Mouse (Mus musculus): ENCODE results near the gene Oasl2.
"Not testable (repeated sequence)": the region's sequence is repeated elsewhere in the genome, so short reads cannot be mapped to it uniquely, and the experiment has no call there.

Oasl2 gene

DNA sequence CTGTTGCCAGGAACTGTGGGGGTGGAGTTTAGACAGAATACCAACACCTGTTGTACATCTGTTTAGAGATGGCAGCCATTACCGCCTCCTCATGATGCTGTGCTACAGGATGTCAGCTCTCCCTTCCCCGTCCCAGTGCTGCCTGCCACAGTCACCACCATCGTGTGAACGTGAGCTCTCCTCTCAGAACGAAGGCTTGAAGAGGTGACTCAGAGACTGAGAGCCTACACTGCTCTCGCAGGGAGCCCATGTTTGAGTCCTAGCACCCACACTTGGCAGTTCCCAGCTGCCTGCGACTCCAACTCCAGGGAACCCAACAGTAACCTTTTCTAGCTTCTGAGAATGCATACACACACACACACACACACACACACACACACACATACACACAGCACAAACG, 18.1 kb downstream of the Oasl2 start:
- CTCF ChIA-PET = no interaction called here

DNA sequence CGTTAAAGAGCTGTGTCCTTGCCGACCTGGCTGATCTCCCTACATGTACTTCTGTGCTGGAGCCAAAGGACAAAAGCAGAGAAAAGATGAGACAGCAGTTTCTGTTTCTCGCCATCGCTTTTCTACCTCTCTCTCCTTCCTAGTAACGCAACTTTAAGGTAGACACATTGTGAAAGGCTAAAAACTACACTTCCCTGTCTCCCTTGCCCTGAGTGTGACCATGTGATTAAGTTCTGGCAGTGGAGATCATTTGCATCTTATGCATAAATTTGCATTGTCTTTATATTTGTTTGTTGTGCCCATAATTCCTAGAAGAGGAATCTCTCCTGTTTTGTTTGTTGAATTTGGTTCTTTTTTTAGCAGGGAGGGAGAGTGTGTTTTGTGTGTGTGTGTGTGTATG, 19.1 kb downstream of the Oasl2 start:
- CTCF ChIA-PET = no interaction called here

DNA sequence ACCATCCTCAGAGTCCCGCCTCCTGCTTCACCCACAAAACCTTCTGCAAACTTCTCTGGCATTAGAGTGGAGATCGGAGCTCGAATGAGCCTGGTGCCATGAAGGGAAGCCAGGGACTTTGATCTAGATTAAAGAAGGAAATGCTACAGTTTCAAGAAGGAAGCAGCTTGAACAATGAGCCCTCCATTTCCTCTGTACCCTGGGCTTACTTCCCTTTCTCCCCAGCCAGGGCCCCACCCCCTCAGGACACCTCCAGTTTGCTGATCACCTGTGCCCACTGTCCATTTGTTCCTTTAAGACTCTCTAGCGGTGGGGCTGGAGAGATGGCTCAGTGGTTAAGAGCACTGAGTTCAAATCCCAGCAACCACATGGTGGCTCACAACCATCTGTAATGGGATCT, 20.0 kb downstream of the Oasl2 start:
- CTCF ChIA-PET = no interaction called here

DNA sequence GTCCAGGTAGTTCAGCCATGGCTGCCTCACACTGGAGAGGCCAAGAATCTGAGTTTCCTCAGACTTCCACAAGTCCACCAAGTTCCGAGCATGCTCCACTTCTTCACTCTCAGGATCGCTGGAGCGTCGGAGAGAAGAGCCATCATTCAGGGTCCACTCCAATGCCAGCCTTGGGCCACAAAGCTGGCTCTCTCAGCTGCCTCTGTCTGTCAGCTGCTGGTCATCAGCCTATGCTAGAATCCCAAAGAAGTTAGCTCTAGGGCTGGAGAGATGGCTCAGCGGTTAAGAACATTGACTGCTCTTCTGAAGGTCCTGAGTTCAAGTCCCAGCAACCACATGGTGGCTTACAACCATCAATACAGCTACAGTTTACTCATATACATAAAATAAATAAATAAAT, 20.6 kb downstream of the Oasl2 start:
- CTCF ChIA-PET = not testable (repeated sequence)

DNA sequence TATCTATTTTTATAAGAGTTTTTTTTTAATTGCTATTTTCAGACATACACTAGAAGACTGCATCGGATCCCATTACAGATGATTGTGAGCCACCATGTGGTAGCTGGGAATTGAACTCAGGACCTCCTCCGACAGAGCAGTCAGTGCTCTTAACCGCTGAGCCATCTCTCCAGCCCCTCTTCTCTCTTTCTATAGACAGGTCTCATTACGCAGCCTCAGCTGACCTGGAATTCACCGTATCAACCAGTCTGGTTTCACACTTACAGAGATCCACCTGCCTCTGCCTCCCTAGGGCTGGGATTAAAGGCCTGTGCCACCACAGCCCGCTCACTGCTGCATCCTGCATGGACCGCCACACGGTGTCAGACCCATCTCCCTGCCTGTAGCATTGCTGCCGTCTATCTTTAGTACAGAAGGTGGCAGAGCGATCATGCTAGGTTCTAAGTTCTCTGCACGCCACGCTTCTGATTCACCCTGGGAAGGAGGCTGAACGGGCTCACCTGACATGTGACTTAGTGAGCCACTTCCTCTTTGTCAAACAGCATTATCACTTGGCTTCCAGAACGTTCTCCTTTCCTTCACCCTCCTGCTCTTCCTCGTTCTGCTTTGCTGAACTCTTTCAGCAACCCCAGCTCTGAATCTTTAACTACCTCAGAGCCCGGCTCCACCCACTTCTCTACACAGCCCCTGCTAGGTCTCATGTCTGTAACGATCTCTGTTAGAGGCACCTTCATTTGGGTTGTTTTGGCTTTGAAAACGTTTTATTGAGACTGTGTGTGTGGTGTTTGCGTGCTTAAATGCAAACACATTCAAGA, 25.0 kb downstream of the Oasl2 start:
- CTCF ChIA-PET = interaction anchor here (0.5 to 1.1 kb wide), 2 partner anchors 17 to 57 kb away, joined by 4 to 10 read pairs; no protein-coding TSS in a partner anchor

DNA sequence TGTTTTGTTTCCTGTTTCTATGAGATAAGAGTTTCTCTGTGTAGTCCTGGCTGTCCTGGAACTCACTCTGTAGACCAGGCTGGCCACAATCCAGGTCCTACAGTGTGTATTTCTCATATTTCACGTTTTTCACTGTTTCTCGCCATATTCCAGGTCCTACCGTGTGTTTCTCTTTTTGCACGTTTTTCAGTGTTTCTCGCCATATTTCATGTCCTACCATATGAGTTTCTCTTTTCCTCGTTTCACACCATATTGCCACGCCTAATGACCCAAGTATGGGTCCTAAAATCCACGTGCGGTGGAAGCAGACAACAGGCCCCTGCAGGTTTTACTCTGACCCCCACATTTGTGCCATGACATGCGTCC, 25.6 kb downstream of the Oasl2 start:
- CTCF ChIA-PET = no interaction called here

DNA sequence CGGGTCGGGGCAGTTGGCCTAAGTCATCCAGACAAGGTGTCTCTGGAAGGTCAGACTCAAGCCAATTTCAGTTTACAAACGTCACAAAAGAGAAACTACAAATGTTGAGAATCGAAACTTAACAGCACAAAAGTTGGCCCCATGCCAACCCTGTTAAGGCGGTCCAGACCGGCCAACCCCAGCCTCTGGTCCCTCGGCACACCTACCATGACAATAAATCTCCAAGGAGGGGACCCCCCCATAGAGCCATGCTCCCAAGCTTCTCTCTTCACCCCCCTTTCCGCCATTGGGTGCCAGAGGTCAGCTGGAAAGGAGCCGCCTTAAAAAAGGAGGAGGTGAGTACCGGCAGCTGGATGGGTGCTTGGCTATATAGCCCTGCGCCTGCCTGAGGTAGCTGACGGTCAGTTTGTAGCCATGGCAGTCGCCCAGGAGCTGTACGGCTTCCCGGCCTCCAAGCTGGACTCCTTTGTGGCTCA, 26.3 kb downstream of the Oasl2 start, which contains the start of gene Oasl1:
TSS of gene Oasl1 (plus strand) at position 243 of the 476 bp plus-strand sequence.
- CTCF ChIA-PET = no interaction called here

DNA sequence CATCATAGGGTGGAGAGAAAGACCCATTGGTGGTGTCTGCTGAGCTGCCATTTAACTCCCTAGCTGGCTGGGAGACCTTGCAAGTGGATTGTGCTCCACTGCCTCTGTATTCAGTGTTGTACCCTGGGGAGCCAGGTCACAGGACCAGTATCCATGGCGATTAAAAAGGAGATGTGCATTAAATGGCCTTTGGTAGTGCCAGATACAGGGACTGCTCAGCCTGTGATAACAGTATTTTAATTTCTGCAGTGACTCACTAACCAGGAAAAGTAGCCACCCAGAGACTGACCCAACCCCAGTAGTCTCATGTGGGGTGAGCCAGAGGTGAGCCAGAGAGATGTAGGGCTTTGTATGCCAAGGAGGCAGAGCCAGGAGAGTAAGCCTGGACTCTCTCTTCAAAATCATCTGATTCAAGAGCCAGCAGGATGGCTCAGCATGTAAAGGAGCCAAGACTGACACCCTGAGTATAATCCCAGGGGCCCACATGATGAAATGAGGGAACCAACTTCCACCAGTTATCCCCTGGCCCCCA, 29.5 kb downstream of the Oasl2 start:
- CTCF ChIA-PET = no interaction called here

DNA sequence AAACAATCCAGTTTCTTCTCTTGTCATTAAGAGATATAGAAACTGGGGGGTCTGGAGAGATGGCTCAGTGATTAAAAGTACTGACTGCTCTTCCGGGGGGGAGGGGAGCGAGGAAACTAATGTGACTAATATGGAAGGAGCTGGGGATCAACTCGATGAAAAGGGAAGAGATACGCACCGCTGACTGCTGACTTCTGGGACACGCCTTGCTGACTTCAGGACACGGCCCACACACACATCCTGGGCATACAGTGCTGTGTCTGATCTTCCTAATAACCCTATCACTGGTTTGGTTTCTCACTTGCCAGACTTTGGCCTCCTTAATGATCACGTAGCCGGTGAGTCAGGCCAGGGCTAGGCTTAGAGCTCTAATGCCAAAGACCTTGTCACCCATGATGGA, 30.0 kb downstream of the Oasl2 start:
- CTCF ChIA-PET = no interaction called here

DNA sequence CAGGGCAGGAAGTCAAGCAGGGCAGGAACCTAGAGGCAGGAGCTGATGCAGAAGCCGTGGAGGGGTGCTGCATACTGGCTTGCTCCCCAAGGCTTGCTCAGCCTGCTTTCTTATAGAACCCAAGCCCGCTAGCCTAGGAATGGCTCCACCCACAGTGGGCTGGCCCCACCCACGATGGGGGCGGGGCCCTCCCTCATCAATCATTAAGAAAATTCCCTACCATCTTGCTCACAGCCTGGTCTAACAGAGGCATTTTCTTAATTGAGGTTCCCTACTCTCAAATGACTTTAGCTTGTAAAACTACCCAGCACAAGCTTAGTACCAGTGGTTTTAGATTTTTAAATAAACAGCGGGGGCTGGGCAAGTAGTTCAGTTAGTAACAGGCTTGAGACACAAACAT, 34.9 kb downstream of the Oasl2 start:
- CTCF ChIA-PET = interaction anchor here (0.5 to 1.1 kb wide), 3 partner anchors 41 to 247 kb away, joined by 3 to 4 read pairs (median 3); no protein-coding TSS in a partner anchor

DNA sequence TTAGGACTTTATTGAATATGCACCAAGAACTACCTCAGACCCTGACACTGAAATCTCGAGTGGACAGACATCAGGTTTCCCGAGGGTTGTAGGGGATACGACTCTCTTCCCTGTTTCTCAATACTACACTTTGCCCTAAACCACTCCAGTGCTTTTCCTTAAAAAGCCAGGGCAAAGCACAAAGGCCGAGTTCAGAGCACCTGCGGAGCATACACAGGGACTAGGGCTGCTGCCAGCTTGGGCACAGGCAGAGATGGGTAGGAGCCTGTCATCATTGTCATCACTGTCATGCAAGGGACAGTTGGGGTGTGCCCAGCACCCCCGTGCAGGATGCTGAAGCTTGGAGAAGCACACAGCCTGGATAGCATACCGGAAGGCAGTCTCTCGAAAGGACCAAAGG, 36.5 kb downstream of the Oasl2 start:
- CTCF ChIA-PET = no interaction called here

DNA sequence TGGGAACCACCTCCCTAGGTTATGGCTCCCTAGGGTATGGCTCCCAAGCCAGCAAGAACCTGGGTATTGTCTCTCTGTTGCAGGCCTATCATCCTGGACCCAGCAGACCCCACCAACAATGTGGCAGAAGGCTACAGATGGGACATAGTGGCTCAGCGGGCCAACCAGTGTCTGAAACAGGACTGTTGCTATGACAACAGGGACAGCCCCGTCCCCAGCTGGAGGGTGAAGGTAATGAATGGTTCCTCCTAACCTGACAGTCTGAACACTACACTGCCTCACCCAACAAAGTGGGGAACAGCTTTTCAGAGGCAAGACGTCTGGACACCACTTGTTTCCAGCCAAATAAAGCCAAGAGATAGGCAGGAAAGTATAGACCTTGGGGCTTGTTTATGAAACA, 39.1 kb downstream of the Oasl2 start:
- CTCF ChIA-PET = interaction anchor here (0.6 kb wide), 2 partner anchors 10 to 151 kb away, joined by 3 to 6 read pairs; no protein-coding TSS in a partner anchor

DNA sequence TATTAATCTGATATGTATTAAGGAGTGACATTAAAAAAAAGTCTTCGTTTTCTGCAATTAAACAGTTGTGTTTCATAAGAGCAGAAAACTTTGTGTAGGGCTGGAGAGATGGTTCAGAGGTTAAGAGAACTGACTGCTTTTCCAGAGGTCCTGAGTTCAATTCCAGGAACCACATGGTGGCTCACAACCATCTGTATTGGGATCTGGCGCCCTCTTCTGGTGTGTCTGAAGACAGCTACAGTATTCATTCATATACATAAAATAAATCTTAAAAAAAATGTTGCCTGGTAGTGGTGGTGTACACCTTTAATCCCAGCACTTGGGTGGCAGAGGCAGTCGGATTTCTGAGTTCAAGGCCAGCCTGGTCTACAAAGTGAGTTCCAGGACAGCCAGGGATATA, 44.4 kb downstream of the Oasl2 start:
- CTCF ChIA-PET = interaction anchor here (0.7 to 1.1 kb wide), 2 partner anchors 35 to 175 kb away, joined by 3 to 6 read pairs; no protein-coding TSS in a partner anchor

DNA sequence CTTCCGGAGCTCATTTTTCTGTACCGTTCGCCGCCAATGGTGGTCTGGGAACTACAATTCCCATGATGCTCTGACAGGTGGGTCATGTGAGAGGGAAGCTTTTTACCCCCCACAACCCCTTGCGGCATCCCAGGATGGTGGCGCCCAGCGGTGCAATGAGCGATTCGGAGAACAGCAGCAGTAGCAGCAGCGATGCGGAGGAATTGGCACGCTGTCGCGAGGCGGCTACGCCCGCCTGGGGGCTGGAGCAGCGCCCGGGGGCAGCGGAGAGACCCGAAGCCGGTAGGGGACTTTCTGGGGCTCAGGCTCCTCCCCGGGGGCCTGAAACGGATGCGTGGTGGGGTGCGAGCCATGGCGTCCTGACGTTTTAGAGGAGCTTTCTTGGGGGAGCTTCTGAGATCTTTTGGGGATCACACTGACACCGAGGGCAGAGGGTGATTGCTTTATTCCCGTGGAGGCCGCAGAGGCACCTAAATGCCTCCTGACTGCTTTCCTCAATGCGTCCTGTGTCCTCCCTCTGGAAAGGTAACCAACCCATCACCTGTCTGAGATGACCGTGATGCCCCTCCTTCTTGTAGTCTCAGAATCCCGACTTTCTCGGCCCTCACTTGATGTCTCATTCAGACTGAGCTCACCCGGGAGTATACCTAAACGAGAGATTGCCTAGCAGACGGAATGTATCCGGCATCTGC, 45.5 kb downstream of the Oasl2 start, which contains the start of gene 2210016L21Rik:
TSS of gene 2210016L21Rik (plus strand) at position 85 of the 692 bp plus-strand sequence.
- CTCF ChIA-PET = interaction anchor here (0.6 to 1.1 kb wide), 4 partner anchors 36 to 257 kb away, joined by 3 to 6 read pairs (median 4); no protein-coding TSS in a partner anchor

DNA sequence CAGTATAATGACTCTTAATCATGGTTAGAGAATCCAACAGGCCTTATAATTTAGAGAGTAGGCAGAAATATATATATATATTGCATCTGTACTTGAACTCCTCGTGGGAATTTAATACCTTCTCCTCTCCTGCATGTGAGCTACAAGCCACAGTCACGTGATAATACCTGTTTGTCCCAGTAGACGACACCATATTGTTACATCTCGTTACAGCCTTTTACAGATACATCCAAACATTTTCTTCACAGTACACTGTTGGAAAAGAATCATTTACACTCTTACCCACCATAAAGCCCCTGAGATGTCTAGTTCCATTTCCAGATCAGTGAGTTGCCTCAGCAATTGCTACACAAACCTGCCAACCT, 46.0 kb downstream of the Oasl2 start:
- CTCF ChIA-PET = interaction anchor here (0.9 kb wide), 1 partner anchor 66 kb away, joined by 3 read pairs; no protein-coding TSS in a partner anchor

DNA sequence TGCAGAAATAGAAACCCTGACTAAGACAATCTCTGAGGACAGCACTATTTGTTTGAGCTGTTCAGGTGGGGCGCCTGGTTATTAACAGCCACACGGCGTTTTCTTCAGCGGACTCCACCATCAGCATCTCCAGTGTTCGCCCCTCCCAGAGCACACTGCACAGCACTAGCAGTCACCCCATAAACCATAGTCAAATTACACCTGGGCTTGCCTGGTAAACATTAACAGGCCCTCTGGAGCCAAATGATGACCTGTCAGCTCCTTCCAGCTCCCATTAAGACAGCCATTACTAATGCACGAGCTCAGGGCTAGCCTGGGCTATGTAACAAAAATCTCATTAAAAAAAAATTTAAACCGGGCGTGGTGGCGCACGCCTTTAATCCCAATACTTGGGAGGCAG, 48.3 kb downstream of the Oasl2 start:
- CTCF ChIA-PET = no interaction called here

DNA sequence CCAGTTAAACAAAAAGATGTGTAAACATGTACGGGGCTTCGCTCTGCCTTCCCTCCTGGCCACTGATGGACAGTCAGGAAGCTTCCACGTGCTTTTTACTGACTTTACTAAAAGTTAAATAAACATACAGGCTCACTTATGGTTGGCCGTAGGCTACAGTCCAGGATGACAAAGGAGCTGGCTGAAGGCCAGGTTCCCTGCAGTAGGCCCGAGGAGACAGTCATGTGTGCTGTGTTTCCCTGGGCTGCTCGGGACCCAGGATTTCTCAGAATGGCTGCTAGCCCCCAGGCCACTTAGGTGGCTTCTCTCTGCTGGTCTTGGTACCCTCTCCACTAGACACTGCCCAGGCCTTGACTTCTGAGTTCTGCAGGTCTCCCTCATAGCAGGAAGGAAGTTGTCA, 52.2 kb downstream of the Oasl2 start:
- CTCF ChIA-PET = no interaction called here

DNA sequence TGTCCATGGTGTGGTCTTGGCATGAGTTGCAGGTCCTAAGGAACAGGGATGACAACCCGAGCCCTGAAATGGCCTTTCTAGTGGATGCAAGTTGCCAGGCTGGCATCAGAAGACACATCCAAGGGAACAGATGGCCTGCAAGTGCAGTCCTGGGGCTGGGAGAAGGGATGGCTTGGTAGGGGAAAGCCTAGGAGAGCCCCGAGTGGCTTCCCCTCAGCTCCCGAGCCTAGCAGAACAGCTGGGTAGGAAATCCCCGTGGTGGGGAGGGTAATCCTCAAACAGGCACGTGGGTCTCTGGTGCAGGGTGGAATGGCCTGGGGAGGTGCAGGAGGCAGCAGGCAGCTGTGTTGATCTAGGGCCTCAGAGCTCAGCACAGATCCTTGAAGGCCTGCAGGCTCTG, 52.6 kb downstream of the Oasl2 start:
- CTCF ChIA-PET = interaction anchor here (0.7 kb wide), 1 partner anchor 52 kb away, joined by 4 read pairs; the partner anchor contains the start of gene Oasl2

DNA sequence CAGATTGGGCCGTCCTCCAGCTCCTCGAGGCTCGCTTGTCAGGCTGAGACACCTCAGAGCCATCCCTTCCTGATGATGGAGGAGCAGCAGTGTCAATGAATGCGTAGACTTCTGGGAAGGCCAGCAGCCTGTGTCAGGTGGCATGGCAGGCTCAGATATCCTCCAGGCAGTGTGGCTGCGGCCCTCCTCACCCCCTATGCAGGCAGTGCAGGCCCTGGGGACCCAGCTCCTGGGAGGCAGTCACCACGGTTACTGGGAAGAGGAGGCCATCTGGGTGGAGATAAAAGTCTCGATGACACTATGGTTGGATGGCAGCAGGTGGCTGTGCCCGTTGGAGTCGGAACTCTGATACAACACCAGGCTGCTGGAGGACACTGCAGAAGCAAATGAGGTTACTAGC, 53.1 kb downstream of the Oasl2 start:
- CTCF ChIA-PET = interaction anchor here (0.7 kb wide), 1 partner anchor 53 kb away, joined by 4 read pairs; the partner anchor contains the start of gene Oasl2

DNA sequence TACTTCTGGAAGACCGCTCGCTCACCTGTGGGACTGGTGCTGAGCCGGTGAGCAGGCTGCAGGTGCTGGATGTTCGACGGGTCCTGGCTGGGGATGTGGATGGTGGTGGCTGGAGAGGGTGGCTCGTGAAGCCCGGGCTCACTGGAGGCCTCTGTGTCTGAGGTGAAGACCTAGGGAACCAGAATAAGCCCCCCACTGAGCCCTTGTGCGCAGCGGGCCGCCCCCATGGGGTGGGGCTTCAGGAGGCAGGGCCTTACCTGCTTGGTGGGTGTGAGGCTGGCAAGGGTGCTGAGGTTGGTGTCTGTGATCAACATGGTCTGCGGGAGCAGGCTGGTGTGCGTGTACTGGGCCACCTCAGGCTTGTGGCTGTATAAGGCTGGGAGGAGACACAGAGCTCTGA, 53.9 kb downstream of the Oasl2 start:
- CTCF ChIA-PET = no interaction called here

DNA sequence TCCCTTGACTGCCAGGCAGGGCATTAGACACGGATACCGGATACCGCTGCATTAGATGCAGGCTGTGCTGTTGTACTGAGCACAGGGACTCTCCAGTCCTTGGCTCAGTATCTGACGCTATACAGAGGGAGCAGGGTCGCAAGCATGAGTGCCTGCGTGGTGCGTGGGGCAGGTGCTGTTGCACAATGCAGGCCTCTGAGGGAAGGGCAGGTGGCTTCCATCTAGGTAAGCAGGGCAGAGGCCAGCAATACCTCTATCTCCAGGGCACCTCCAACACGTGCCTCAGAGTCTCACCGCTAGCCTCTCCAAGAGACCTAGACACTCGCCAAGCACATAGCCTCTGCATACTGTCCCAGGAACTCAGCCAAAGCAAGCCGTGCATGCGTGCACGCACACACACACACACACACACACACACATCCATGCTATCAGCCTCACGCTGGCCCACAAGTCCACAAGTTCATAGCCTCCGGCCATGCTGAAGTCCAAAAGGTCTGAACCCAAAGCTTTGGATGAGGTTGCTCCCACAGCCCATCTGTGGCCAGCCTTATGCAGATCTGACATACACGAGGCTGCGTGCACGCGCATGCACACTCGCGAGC, 54.6 kb downstream of the Oasl2 start:
- CTCF ChIA-PET = no interaction called here

DNA sequence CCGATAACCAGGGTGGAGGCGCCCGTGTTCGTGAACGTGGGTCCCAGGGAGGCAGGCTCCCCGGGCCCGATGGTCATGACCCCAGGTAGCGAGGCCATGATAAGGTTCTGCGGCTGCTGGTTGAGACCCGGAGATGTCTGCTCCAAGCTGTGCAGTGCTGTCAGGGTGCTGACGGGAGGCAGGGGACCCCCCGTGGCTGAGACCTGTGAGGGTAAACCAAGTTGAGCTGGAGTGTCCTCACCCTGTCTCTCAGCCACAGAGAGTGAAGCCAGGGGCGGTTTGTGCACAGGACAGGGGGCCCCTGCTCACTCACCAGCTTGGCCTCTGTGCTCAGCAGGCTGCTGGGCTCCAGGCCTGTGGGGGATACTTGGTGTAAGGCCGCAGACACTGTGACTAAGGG, 56.6 kb downstream of the Oasl2 start:
- CTCF ChIA-PET = no interaction called here
